Comparison of ENCODE assay signal across 8 mouse cellular contexts in the genomic region with DNA sequence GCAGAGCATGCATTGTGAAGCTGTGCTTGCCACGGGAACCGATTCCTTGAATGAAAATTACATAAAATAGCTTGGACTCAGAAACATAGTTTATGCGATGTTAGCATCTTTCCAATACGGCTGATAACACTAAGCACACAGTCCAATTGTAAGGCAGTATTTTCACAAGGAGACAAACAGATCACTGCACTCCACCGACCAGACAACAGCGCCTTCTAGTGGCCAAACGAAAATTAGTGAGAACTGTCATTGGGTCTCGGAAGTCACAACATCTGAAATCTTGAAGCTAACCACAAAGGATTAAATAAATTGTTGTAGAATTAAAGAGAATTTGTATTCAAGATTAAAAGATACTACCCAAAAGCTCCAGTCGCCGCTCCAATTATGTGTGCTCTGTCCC. TPM values are rescaled to one million over a fixed set of nuclear protein-coding genes. Genes with fewer than 3 reads are reported as not detected.
DNase-seq lines count a peak whose midpoint lies in the region; ATAC-seq and TF ChIP-seq lines count a peak whose summit lies in the region.

No protein-coding gene starts in this region.

- H3K4me2 ChIP-seq in kidney, embryonic 15.5 days, result no peak overlapping the region

- H3K27ac ChIP-seq in kidney, embryonic 15.5 days, result no peak overlapping the region
- no peak overlapping the region for H3K27ac ChIP-seq in testis, adult 2 months (ENCODE audit: control insufficient read depth, insufficient read depth, low read depth, low read length)

- ATAC-seq in kidney, embryonic 15.5 days (replicated peaks; ENCODE audit: low FRiP score), result no peak
- peak; percentile 71 for ATAC-seq in monocyte, adult 5-6 weeks (replicated peaks; ENCODE audit: insufficient number of reproducible peaks, low FRiP score, low TSS enrichment, poor library complexity, severe bottlenecking)

- no peak overlapping the region for H3K4me3 ChIP-seq in kidney, embryonic 15.5 days (replicated peaks)
- no peak overlapping the region for H3K4me3 ChIP-seq in testis, adult 2 months (ENCODE audit: control insufficient read depth, low read depth, low read length)

- no peak overlapping the region for H3K9ac ChIP-seq in kidney, embryonic 15.5 days

- no peak for TF ChIP-seq POLR2A in testis, adult 2 months (IDR thresholded peaks at IDR 0.05; ENCODE audit: control insufficient read depth, low read depth, low read length)

- H3K9me3 ChIP-seq in kidney, embryonic 15.5 days (replicated peaks), result no peaks in the 10 kb centered on the region

- no peaks in the 10 kb centered on the region for H3K4me1 ChIP-seq in kidney, embryonic 15.5 days
- peaks cover 6% of the 10 kb centered on the region for H3K4me1 ChIP-seq in testis, adult 2 months (ENCODE audit: control insufficient read depth, insufficient read depth, low read length)

- H3K27me3 ChIP-seq in kidney, embryonic 15.5 days, result no peaks in the 10 kb centered on the region
- H3K27me3 ChIP-seq in testis, adult 2 months (ENCODE audit: control insufficient read depth, insufficient read depth, low read length), result no peaks in the 10 kb centered on the region

- no peaks in the 10 kb centered on the region for H3K36me3 ChIP-seq in kidney, embryonic 15.5 days
- no peaks in the 10 kb centered on the region for H3K36me3 ChIP-seq in testis, adult 2 months (ENCODE audit: control insufficient read depth, insufficient read depth, low read length)

- intact Hi-C loops in heart, postnatal 10 days (cut with DNase I), result loop anchor here (5.0 kb wide), 1 partner anchor 171 kb away; a partner anchor contains a TSS

- 27% methylated on average over 10 of the region's 10 CpGs for WGBS in kidney, embryonic 15.5 days

- TF ChIP-seq CTCF in testis, adult 2 months (IDR thresholded peaks at IDR 0.05; ENCODE audit: control insufficient read depth, insufficient read depth, insufficient replicate concordance, low read depth, low read length), result peak; percentile 43; the same call in 1 of the 2 replicates

- peak; percentile 24 for DNase-seq in kidney, adult 11 months
- peak; percentile 80 for DNase-seq in adrenal gland, postnatal 10 days
- DNase-seq in embryo, embryonic 11.5 days (ENCODE audit: low read depth, low spot score), result peak; percentile 54
- DNase-seq in heart, postnatal 10 days, result peak; percentile 74 to 90
- DNase-seq in left cerebral cortex, adult 18-20 months (ENCODE audit: low spot score in 2 of 2), result peak; percentile 80 to 90

RNA-seq across cellular contexts. Expression of a gene that starts 4.4 kb away (rescaled TPM):
- polyA plus RNA-seq in kidney, embryonic 15.5 days (2015; fragmentation: Nextera tagmentation; extraction: Ambion mirVana), result 6.6 and 7.9 TPM in 2 replicates
- 1 to 10 TPM; 4.5 to 5.3 TPM for total RNA-seq in adrenal gland, postnatal 10 days (2021)
- 1 to 10 TPM; 1.1 to 1.4 TPM for total RNA-seq in heart, postnatal 10 days (2021)
- 1 to 10 TPM; 1.3 to 1.5 TPM for total RNA-seq in left cerebral cortex, adult 18-20 months (2021)
- total RNA-seq in monocyte, adult 5-6 weeks (2017), result 2.9 to 9.1 TPM (median 7.0 TPM) in 3 replicates
- 16.8 and 19.5 TPM in 2 replicates for polyA plus RNA-seq in testis, adult 2 months (2012; rRNA removed)

Comparison
In these comparisons a context has a peak if more than half of its experiments do, and no peak if none do; other contexts are left out.
1. DNase-seq: peak in every context shown above with its lines; median percentile 85 in left cerebral cortex, adult 18-20 months; 82 in heart, postnatal 10 days; 80 in adrenal gland, postnatal 10 days; 54 in embryo, embryonic 11.5 days; 24 in kidney, adult 11 months.